Mouse (Mus musculus): ENCODE measurements at regions not wholly inside any gene's neighbourhood (a gene's known extent, or its start where the extent isn't known, plus 50 kb on each side); places are given as distances from the start of the nearest gene placed in this dataset.

GRCm38 (mm10) chr4:52265196-52265595 lies 173.8 kb upstream of the Smc2 start:
- no peak for DNase-seq
- H3K27me3 ChIP-seq (ENCODE audit: control insufficient read depth, insufficient read depth, low read length), result no peaks in the 10 kb centered on the region
- H3K4me3 ChIP-seq (replicated peaks; ENCODE audit: insufficient read depth, low read depth, low read length), result no peak overlapping the region
- WGBS, result 2% methylated on average over 2 of the region's 2 CpGs
- H3K4me1 ChIP-seq (ENCODE audit: control insufficient read depth, insufficient read depth, low read length), result no peaks in the 10 kb centered on the region
- H3K27ac ChIP-seq (ENCODE audit: insufficient read depth, low read length), result no peak overlapping the region
- TF ChIP-seq POLR2A (IDR thresholded peaks at IDR 0.05; ENCODE audit: borderline replicate concordance, insufficient read depth, low read length) (no peak), CTCF (IDR thresholded peaks at IDR 0.05; ENCODE audit: borderline replicate concordance, insufficient read depth, low read depth, low read length) (no peak)

- 9% methylated on average over 3 of the region's 3 CpGs for WGBS
- TF ChIP-seq CTCF (IDR thresholded peaks at IDR 0.05; ENCODE audit: borderline replicate concordance, insufficient read depth, low read depth, low read length), result no peak
- no peak for TF ChIP-seq POLR2A (IDR thresholded peaks at IDR 0.05; ENCODE audit: borderline replicate concordance, insufficient read depth, low read length)
- Histone ChIP-seq H3K27ac (ENCODE audit: insufficient read depth, low read length) (no peak overlapping the region), H3K27me3 (ENCODE audit: control insufficient read depth, insufficient read depth, low read length) (no peaks in the 10 kb centered on the region), H3K4me1 (ENCODE audit: control insufficient read depth, insufficient read depth, low read length) (no peaks in the 10 kb centered on the region), H3K4me3 (replicated peaks; ENCODE audit: insufficient read depth, low read depth, low read length) (no peak overlapping the region)
- DNase-seq, result no peak
Observed at GRCm38 (mm10) chr4:52282458-52282857, 156.6 kb upstream of the Smc2 start.

GRCm38 (mm10) chr4:52284909-52285308 lies 154.1 kb upstream of the Smc2 start:
- no peak overlapping the region for H3K4me3 ChIP-seq (replicated peaks; ENCODE audit: insufficient read depth, low read depth, low read length)
- 36% methylated on average over 2 of the region's 2 CpGs for WGBS
- no peak for DNase-seq
- no peaks in the 10 kb centered on the region for H3K27me3 ChIP-seq (ENCODE audit: control insufficient read depth, insufficient read depth, low read length)
- H3K27ac ChIP-seq (ENCODE audit: insufficient read depth, low read length), result no peak overlapping the region
- H3K4me1 ChIP-seq (ENCODE audit: control insufficient read depth, insufficient read depth, low read length), result no peaks in the 10 kb centered on the region
- no peak for TF ChIP-seq CTCF (IDR thresholded peaks at IDR 0.05; ENCODE audit: borderline replicate concordance, insufficient read depth, low read depth, low read length)
- no peak for TF ChIP-seq POLR2A (IDR thresholded peaks at IDR 0.05; ENCODE audit: borderline replicate concordance, insufficient read depth, low read length)

- no peaks in the 10 kb centered on the region for H3K4me1 ChIP-seq (ENCODE audit: control insufficient read depth, insufficient read depth, low read length)
- TF ChIP-seq CTCF (IDR thresholded peaks at IDR 0.05; ENCODE audit: borderline replicate concordance, insufficient read depth, low read depth, low read length) (no peak), POLR2A (IDR thresholded peaks at IDR 0.05; ENCODE audit: borderline replicate concordance, insufficient read depth, low read length) (no peak)
- no peaks in the 10 kb centered on the region for H3K27me3 ChIP-seq (ENCODE audit: control insufficient read depth, insufficient read depth, low read length)
- 85% methylated on average over 2 of the region's 2 CpGs for WGBS
- no peak overlapping the region for H3K4me3 ChIP-seq (replicated peaks; ENCODE audit: insufficient read depth, low read depth, low read length)
- no peak overlapping the region for H3K27ac ChIP-seq (ENCODE audit: insufficient read depth, low read length)
- DNase-seq, result no peak
Observed at GRCm38 (mm10) chr4:52293676-52294075, 145.4 kb upstream of the Smc2 start.

GRCm38 (mm10) chr4:52299226-52299625 lies 139.8 kb upstream of the Smc2 start:
- no peak overlapping the region for H3K27ac ChIP-seq (ENCODE audit: insufficient read depth, low read length)
- WGBS, result 40% methylated on average over 3 of the region's 3 CpGs
- no peak overlapping the region for H3K4me3 ChIP-seq (replicated peaks; ENCODE audit: insufficient read depth, low read depth, low read length)
- DNase-seq, result no peak
- no peaks in the 10 kb centered on the region for H3K27me3 ChIP-seq (ENCODE audit: control insufficient read depth, insufficient read depth, low read length)
- TF ChIP-seq POLR2A (IDR thresholded peaks at IDR 0.05; ENCODE audit: borderline replicate concordance, insufficient read depth, low read length) (no peak), CTCF (IDR thresholded peaks at IDR 0.05; ENCODE audit: borderline replicate concordance, insufficient read depth, low read depth, low read length) (no peak)
- H3K4me1 ChIP-seq (ENCODE audit: control insufficient read depth, insufficient read depth, low read length), result no peaks in the 10 kb centered on the region

GRCm38 (mm10) chr4:52301653-52302052 lies 137.4 kb upstream of the Smc2 start:
- no peak overlapping the region for H3K27ac ChIP-seq (ENCODE audit: insufficient read depth, low read length)
- DNase-seq, result no peak
- TF ChIP-seq POLR2A (IDR thresholded peaks at IDR 0.05; ENCODE audit: borderline replicate concordance, insufficient read depth, low read length) (no peak), CTCF (IDR thresholded peaks at IDR 0.05; ENCODE audit: borderline replicate concordance, insufficient read depth, low read depth, low read length) (no peak)
- H3K4me1 ChIP-seq (ENCODE audit: control insufficient read depth, insufficient read depth, low read length), result no peaks in the 10 kb centered on the region
- no peak overlapping the region for H3K4me3 ChIP-seq (replicated peaks; ENCODE audit: insufficient read depth, low read depth, low read length)
- WGBS, result 66% methylated on average over 2 of the region's 2 CpGs
- no peaks in the 10 kb centered on the region for H3K27me3 ChIP-seq (ENCODE audit: control insufficient read depth, insufficient read depth, low read length)

GRCm38 (mm10) chr4:52324300-52324699 lies 114.7 kb upstream of the Smc2 start:
- 18% methylated on average over 3 of the region's 3 CpGs for WGBS
- no peak for DNase-seq
- H3K4me3 ChIP-seq (replicated peaks; ENCODE audit: insufficient read depth, low read depth, low read length), result no peak overlapping the region
- TF ChIP-seq POLR2A (IDR thresholded peaks at IDR 0.05; ENCODE audit: borderline replicate concordance, insufficient read depth, low read length) (no peak), CTCF (IDR thresholded peaks at IDR 0.05; ENCODE audit: borderline replicate concordance, insufficient read depth, low read depth, low read length) (no peak)
- no peak overlapping the region for H3K27ac ChIP-seq (ENCODE audit: insufficient read depth, low read length)
- H3K4me1 ChIP-seq (ENCODE audit: control insufficient read depth, insufficient read depth, low read length), result no peaks in the 10 kb centered on the region
- no peaks in the 10 kb centered on the region for H3K27me3 ChIP-seq (ENCODE audit: control insufficient read depth, insufficient read depth, low read length)

- DNase-seq, result peak in 1 of 2 experiments; percentile 62
- 18% methylated on average over 1 of the region's 1 CpGs for WGBS
- no peaks in the 10 kb centered on the region for H3K27me3 ChIP-seq (ENCODE audit: control insufficient read depth, insufficient read depth, low read length)
- no peak overlapping the region for H3K4me3 ChIP-seq (replicated peaks; ENCODE audit: insufficient read depth, low read depth, low read length)
- no peak overlapping the region for H3K27ac ChIP-seq (ENCODE audit: insufficient read depth, low read length)
- no peaks in the 10 kb centered on the region for H3K4me1 ChIP-seq (ENCODE audit: control insufficient read depth, insufficient read depth, low read length)
- TF ChIP-seq POLR2A (IDR thresholded peaks at IDR 0.05; ENCODE audit: borderline replicate concordance, insufficient read depth, low read length) (no peak), CTCF (IDR thresholded peaks at IDR 0.05; ENCODE audit: borderline replicate concordance, insufficient read depth, low read depth, low read length) (no peak)
Observed at GRCm38 (mm10) chr4:52331361-52331951, 107.6 kb upstream of the Smc2 start.

Measured in cerebellum, adult 2 months (tissue).